Mouse (Mus musculus) heart, postnatal 0 days (tissue): ENCODE measurements around the gene Tmem150b.

Experiments used
- CTCF ChIP-seq: IDR thresholded peaks from 2 replicates; pipeline ENCODE4 v1.5.1; 2016; ENCODE audit warnings: antibody characterized with exemption, control low read depth, low read depth
- EP300 ChIP-seq: IDR thresholded peaks from 2 replicates; pipeline ENCODE4 v1.6.1; 2016; ENCODE audit warnings: antibody characterized with exemption, low read depth

DNA sequence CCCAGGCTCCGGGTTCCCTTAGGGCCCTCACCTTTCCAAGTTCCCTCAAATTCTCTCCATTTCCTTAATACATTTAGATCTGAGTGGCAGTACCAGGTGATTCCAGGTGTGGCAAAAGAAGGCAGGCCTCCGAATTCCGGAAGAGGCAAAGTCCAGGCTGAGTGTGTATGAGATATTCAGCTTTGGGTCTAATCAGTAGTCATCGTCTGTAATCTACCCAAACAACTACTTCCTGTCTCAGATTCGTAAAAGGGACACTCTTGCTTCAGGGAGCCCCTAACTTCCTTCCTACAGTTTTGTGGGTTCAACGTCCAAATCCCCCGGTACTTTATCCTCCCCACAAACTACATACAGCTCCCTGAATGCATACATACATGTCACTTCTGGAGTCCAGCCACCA is at the start of gene Tmem150b:
- TF ChIP-seq CTCF (no peak), EP300 (no peak)
